Mouse (Mus musculus): ENCODE data around the gene Mamld1.
"Not testable (repeated sequence)": the region's sequence is repeated elsewhere in the genome, so short reads cannot be mapped to it uniquely, and the experiment has no call there.

Gene Mamld1

DNA sequence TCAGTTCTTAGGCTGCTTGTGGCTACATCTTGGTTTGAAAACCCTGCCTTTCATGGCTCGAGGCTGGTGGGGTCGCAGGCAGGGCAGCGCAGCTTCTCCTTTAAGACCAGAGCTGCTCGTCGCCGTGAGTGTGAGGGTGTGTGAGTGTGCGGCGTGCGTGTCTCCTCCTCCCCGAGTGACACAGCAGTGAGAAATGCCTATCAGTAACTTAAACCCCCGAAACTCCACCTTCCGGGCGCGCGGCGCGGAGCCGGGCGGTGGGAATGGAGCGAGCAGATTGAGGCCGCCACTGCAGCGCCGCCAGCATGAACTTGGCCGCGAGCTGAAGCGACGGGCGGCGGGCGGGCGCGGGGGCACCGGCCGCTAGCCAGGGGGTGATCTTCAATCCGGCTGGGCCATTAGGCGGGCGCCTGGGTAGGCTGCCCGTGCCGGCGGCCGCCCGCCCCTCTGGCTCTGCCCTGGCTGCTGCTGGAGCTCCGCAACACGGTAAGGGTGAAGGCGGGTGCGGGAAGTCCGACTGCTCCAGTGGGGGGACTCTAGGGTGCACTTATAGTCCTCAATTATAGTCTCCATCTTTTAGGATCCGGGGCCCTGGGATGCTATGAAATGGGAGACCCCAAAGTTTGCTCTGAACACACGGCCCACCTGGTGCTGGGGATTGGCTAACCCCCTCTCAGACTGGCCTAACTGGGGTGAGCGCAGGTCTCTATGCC, at the start of gene Mamld1:
Gene Mamld1, plus strand, starts transcription at position 393 of the 713 bp plus-strand sequence.
- peak; percentile 72 for DNase-seq (ENCODE audit: low read depth, low spot score)

DNA sequence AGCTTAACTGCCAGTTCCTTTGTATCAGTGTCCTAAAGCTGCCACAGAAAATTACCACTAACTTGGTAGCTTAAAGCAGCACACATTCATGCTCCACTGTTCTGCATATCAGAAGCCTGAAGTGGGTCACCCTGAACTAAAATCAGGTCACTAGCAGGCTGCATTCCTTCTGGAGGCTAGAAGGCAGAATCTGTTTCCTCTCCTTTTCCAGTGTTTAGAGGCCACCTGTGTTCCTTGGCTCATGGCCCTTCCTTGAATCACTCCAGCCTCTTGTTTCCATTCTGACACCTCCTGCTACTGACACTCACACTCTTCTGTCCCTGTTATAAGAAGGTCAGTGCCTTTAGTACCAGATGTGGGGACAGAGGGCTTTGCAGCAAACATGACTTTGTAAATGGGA, 25.3 kb upstream of the Mamld1 start:
- no peak for DNase-seq (ENCODE audit: low read depth, low spot score)

DNA sequence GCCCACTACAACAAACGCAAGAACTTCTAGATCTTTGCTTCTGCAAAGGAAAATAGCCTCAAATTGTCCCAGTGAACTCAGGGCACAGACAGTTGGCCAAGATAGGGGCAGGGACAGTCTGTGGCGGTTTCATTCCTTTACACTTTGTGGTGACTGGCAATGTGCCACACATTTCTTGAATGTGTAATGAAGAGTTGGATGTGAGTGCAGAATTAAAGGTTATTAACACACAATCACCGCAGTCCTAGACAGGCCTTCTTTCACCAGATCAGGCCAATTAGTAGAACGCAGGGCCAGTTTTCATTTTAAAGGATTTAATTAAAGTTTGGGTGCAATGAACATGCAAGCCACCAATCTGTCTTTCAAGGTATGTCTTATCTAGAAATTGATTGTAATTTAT, 22.0 kb upstream of the Mamld1 start:
- DNase-seq (ENCODE audit: low read depth, low spot score) = no peak

DNA sequence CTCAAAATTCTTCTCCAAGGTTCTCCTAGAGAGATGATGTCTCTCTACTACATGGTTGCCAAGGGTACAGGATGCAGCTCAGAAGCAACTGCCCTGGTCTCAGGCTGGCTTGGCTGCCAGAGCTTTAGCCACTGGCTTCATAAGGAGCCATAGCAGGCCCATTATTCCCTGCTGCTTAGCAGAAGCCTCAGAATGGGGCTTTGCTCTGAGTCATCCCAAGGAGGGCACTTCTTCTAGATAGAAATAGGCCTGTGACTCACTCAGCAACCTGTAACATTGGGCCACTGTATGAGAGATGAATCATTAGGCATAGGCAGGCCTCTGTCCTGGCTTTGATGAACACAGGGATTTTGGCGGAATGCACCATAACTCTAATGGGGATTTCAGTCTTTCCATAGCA, 21.1 kb upstream of the Mamld1 start:
- not testable (repeated sequence) for DNase-seq (ENCODE audit: low read depth, low spot score)

DNA sequence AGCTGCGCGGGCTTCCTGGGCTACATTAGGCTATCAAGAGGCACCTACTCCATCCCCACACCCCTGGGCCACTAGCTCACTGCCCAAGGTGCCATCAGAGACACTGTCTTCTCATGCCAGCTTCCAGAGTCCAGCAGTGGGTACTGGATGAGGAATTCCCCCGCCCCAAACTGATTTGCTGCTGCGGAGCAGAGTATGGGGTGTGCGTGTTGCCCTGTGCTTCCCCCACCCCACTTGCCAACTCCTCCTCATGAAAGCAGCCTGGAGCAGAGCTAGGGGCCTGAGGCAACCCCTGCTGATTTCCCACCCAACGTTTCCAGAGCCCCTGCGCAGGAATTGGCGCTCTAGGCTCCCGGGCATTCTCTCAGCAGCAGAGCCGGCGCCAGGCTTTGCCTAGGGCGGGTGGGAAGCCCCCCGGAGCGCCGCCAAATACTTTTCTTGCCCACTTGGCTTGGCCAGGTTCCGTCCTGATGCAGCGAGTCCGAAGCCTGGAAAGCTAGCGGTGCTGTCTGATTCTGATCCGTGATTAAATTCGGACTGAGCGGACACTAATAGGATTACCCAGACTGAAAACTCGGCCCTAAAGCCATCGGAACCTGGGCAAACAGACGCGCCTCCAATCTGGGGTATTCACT, 738 bp downstream of the Mamld1 start:
- DNase-seq (ENCODE audit: low read depth, low spot score) = peak; percentile 59

DNA sequence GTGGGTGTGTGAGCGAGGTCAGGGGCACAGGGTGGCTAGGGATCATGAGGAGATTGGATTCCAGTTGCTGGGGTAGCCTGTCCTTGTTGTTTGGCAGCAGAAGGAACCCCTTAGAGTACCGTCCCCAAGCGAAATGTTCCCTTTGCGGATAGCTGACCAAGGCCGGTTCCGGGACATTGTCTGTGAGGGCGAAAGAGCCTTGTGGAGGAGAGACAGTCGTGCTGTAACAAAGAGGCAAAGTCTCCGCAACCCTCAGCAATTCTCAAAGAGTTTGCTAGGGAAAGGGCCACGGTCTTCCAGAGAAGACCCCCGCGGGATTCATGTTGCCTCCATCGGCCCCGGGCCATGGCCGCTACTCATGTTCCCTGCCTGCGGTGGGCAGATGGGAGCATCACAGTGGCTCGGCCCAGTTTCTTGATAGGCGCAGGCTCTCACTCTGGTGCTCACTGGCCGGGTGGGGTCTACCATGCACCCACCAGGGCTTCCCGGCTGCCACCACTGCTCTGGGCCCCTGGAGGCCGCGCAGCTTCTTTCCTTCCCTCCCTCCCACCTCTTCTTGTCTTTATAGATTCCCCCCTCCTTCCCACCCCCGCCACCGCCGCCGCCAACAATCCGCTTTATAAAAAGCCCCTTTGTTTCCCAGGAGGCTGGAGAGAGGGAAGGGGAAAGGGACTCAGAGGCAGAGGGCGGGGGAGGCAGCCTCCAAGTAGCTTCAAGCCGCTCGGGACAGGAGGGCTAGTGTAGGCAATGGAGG, 1.5 kb downstream of the Mamld1 start:
- DNase-seq (ENCODE audit: low read depth, low spot score) = peak; percentile 60

DNA sequence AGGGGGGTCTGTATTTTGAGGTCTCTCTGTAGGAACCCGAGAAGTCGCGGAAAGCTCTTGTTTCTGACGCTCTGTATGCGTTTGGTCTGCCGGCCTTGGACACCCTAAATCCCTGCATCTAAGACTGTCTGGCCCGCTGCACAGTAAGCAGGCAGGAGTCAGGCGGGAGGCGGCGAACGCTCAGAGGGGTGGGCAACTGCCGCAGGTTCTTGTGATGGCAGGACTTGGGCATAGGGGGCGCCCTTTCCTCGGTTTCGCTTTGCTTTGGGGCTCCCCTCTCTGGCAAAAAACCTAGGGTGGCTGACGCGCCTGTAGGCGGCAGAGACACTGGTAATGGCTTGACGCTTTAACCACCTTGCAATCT, 2.0 kb downstream of the Mamld1 start:
- DNase-seq (ENCODE audit: low read depth, low spot score) = peak; percentile 71

DNA sequence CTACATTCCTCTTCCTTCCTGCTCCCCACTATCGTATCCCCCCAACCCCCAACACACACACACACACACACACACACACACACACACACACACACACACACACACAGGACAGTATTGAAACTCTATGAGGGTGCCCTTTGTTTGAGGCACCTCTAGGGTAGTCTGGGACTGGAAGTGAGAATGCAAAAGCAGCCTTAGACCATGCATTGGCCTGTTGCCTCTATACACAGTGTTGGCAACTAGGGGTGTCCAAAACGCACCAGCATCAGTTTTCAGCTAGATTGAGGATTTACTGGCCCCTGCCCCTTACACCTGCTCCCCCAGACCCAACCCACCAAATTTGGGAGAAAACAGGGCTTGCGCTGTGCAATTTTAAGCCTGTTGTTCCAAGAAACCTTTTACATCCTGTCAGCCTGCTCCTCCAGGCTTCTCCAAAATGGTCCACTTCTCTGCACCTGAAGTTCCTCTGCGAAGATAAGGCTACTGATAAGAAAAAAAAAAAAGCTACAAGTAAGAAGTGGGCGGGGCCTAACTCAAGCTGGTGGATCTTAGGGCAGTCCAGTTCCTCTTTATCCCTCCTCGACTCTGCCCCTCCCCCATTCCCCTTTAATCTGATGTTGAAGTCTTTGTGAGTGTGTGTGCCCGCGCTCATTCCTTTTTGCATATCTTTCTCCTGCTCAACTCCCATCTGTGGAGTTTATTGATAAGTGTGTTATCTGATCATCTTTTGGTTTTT, 2.6 kb downstream of the Mamld1 start:
- DNase-seq (ENCODE audit: low read depth, low spot score) = peak; percentile 69

DNA sequence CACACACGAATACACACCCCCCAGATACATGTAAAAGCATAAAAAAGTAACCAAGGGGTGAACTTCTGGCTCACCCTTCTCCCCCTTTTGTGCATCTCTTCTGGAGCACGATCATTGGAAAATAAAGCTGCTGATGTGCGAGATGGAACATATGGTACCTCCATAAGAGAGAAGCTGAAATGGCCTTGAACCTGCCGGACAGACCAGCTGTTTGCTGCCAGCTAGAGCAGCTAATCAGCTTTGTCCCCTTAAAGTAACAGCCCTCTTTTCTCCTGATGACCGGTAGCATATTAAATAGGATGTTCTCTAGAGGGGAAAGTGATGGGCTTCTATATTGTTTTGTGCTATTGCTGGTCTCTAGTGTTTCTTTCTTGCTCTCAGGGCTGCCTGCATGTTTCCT, 3.2 kb downstream of the Mamld1 start:
- DNase-seq (ENCODE audit: low read depth, low spot score) = peak; percentile 37

DNA sequence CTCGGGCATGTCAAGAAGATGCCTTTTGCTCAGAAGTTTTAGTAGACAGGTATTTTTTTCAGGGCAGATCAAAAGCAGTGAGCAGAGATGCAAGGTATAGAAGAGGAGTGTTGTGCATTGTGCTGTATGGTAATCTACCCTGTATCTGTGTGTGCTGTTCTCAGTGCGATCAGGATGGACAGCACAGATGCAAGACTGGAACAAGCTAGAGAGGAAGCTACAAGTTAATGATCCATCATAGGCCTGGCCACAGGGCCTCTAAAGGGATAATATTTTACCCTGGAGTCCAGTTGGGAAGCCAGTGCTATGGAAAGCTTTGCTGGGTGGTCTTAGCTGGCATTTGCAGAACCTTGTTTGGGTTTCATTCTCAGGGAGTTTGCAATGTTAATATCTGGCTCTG, 6.9 kb downstream of the Mamld1 start:
- DNase-seq (ENCODE audit: low read depth, low spot score) = no peak

DNA sequence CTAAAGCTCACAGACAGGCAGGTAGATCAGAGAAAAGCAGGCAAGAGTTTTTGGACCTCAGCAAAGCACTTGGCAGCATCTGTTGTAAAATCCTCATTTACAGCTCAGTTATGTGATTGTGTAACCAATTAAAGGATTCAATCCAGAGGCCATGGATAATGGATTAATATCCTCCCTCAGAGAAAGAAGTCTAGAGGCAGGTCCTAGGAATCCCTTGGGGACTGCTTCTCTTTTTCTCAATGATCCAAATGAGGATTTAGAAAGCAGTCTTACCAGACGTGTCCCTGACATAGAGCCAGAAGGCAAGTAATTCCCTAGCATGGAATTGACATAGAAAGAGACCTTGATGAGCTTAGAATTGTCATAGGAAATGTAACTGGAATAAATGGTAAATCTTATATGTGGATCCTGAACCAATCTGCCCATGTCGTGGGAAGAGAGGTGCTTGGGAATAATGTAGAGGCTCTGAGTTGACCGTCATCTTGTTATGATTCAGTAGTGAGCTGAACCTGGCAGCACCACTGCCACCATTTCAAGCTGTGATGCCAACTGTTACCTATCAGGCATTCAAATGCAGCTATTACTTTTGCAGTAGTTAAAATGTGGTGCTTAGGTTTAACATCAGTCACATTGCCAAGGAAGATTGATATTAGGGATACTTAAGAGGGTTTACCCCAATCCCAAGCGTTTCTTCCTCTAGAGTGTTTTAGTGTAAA, 35.2 kb downstream of the Mamld1 start:
- DNase-seq (ENCODE audit: low read depth, low spot score) = no peak

DNA sequence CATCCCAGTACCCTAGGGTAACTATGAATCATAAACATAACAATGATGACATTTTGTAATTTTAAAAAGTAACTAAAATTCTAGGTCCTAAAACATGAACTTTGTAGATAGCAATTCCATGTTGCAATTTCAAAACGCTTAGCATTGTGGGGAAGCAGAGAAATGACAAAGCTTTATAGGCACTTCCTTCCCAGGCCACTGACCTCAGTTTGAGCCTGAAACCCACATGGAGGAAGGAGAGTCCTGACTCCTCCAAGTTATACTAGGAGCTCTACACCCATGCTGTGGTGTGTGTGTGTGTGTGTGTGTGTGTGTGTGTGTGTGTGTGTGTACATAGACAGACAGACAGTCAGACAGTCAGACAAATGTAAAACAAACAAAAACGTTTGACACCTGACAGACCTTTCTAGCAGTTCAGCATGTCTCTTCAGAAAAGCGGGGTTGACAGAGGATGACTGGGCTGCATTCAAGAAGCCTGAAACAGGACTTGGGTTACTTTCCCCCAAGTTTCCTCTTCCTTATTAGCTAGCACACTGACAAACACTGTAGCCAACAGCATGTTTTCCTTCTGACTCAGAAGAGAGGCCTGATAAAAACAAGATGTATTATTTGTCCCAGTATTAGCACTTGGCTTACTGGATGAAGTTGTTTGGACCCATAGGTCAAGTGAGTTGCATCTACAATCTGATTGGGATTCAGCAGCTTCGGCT, 37.5 kb downstream of the Mamld1 start:
- DNase-seq (ENCODE audit: low read depth, low spot score) = no peak

DNA sequence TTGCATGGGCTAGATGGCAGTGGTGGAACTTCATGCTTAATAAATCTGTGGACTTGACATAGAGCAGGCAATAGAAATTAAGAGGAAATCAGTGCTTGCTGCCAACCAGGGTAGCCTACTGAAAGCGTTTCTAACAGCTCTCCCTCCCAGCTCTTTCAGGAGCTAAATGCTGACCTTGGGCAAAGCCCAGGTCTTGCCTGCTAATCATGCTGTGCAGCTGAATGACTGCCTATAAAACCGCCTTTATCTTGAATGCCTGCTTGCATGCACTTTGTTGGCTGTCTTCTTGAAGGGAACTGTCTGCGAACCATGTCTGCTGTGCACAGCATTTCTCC, 38.0 kb downstream of the Mamld1 start:
- no peak for DNase-seq (ENCODE audit: low read depth, low spot score)

DNA sequence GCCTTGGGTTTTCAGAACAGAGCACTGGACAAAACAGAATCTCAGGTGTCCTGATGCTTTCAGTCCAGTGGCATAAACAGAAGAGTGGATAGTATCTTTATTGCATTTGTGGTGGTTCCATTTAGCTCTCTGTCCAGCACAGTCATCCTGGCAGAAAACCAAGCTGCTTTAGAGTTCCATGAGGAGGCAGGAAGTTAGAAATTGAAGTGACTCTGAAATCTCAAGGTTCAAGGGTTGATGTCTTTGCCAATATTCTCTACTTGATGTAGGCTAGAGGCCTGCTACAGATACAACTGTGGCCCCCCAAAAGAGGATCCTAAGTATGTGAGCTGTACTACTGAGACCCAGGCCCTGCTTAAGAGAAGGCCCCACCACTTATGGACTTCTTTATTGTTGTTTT, 55.8 kb downstream of the Mamld1 start:
- DNase-seq (ENCODE audit: low read depth, low spot score) = no peak

DNA sequence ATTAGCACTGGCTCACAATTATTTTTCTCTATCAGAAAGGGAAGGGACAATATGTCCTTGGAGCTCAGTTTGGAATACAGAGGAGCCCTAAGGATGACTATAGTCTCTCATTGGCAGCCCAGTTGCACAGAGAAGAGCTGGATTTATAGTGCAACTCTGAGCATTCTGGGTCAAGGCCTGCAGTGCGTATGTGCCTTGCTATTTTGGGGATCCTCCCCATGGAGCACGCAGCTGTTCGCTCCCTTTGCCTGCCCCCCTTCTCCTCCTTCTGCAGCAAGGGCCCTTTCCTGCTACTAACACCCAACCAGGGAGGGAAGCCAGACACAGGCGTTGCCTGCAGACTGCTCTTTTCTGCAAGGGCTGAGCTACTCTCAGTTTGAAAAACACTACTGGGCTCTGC, 56.3 kb downstream of the Mamld1 start:
- DNase-seq (ENCODE audit: low read depth, low spot score) = no peak

DNA sequence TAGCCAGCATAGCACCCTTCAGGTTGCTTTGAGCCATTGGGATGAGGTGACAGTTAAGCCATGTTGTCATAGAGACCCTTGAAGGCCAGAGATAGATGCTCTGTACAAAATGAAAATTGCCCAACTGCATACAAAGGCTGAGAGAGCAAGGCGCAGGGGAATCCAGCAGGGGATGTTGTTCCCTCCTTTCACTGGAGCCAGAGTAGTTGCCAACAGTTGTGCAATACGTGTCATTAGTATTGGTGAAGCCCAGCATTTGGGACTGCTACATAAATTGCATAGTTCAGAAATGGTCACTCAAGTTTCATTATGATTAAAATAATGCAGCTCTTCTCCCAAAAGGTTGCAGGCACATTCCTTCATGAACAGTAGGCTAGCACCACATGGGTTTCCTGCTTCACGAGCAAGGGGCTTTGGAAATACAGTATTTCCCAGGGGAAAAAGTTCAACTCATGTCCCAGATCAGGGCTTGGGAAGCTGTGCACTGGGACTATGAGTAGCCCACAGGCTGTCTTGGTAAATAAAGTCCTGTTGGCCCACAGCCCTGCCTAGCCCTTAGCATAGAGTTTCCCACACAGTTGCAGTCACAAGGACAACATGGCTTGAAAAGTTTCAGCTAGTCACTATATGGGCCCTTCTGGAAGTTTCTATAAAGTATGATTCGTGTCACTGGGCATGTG, 58.1 kb downstream of the Mamld1 start:
- DNase-seq (ENCODE audit: low read depth, low spot score) = no peak

DNA sequence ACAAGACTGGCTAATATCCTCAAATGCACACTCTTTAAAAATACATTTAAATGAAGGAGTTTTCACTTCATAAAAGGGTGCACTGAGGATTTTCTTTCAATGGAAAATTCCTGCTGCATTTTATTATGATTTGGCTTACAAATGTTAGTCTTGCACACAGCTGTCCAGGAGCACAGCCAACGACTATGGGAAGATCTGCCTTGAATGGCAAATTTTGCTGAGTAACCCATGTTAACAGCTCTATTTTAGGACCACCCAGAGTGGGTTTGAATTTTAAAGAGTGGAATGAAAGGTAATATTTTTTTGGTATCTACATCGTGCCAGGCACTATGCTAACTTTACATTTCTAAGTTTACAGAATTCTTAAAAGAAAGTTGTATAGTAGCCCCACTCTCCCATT, 60.3 kb downstream of the Mamld1 start:
- no peak for DNase-seq (ENCODE audit: low read depth, low spot score)

DNA sequence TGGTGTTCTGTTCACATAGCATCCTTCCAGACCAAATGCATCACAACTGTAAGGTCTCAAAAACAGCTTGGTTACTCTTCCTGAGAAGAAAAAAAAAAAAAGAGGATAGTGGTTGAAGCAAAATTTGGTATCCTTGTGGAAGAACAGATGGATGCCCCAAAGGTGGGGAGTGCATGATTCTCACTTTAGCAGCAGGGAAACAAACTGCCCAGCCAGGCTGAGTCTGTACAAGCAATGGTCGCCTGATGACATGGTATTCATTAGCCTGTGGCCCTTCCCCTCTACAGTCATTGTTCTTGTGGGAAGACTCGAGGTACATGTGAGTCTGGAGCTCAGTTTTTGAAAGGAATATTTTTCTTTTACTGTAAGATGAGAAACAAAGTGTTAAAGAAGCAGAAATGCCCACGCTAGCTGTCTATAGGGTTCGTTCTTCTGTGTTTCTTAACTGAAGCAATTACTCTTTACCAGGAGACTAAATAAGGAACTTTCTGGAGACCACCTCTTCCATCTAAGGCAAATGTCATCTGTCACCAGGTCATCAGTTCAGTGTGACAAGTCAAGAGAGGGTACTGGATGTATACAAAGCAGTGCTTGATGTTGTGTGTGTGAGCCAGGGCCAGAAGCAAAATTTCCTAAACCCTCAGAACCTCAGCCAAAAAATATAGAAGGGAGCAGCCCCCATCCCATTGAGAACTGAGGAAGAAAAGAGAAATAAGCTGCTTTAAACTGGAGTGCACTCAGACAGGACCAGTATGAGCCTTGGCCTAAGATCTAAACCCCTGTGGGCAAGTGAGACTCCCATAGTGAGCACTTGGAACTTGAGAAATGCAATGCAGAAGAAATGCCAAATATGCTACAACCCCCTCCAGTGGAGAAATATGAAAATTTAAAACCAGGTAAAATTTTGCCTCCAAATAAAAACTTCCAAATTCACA, 72.6 kb downstream of the Mamld1 start:
- no peak for DNase-seq (ENCODE audit: low read depth, low spot score)

DNA sequence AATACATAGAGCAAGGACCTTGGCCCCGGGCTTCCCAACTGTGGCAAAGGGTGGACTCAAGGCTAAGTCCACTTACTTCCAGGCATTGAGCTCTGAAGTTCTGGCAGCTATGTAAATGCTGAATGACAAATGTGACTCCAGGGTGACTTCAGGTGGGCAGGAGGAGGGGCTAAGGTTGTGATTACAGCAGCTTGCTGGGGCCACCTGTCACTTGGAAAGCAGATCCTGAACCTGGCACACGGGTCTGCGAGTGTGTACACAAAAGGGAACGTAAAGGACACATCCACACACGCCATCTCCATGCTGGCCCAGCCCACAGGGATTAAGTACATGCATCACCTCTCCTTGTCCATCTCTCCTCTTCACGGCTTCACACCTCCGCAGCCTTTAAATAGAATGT, 75.0 kb downstream of the Mamld1 start:
- no peak for DNase-seq (ENCODE audit: low read depth, low spot score)

Measured in retina, postnatal 7 days (tissue).